Mouse (Mus musculus) urinary bladder, adult 2 months (tissue): ENCODE results near the gene Ldlr. TPM values are rescaled to one million over a fixed set of nuclear protein-coding genes. Genes with fewer than 3 reads are reported as not detected.
"Not testable (repeated sequence)": the region's sequence is repeated elsewhere in the genome, so short reads cannot be mapped to it uniquely, and the experiment has no call there.

ENCODE experiments used
- DNase-seq: peaks from one replicate; pipeline ENCODE4 v3.0.0; 2022; ENCODE audit warnings: low spot score
- polyA plus RNA-seq: library from polyadenylated mRNA; depleted of rRNA; stranded (reverse); fragments of >200 nt; gene quantifications from 2 replicates; pipeline ENCODE4 v1.2.3, GENCODE M21; 2012; rRNA removed

The Ldlr gene
- polyA plus RNA-seq, result 29.2 and 35.7 TPM in 2 replicates

DNA sequence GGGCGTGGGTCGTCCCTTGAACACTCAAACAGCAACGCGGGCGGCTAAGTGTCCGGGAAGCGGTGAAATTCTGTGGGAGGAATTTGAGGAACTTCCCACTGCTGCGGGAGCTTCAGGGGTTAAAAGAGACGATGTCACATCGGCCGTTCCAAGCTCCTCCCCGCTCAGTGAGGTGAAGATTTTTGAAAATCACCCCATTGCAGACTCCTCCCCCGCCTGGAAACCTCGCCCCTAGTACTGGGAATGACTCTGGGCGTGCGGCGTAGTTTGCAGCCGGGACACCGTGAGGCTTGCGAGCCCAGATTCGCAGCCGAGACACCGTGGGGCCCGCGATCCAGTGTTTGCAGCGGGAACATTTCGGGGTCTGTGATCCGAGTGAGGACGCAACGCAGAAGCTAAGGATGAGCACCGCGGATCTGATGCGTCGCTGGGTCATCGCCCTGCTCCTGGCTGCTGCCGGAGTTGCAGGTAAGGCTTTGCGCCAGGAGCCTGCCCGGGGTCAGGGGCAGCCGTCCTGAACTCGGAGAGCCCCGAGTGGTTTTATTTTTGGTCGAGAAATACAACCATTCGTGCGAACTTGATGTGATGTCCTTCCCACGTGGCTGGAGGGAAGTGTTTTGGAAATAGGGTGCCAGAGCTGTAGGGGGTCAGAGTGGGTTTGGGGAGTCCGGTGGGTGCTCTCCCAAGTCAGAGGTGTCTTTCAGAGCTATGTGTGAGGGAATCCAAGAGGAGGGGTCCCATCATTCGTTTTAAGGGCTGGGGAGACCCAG lies at the start of gene Ldlr:
TSS of gene Ldlr (plus strand) at position 107 of the 770 bp plus-strand sequence.
- peak; percentile 83 for DNase-seq

DNA sequence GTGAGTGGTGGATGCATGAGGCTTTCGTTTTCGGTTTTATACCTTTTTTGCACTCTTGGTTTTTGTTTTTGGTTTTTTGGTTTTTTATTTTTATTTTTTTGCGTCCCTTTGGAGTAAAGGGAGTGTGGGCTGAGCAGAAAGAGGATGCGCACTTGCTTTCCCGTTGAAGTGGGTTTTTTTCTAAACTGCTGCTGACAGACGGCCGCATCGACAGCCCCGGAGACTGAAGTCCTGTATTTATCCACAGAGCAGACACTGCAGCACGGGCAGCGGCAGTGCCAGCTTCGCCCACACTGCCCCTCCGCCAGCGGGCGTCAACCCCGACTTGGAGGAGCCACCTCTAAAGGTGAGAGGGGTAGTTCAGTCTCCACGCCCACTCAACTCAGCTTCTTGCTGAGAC lies 45.6 kb upstream of the Ldlr start:
- no peak for DNase-seq

DNA sequence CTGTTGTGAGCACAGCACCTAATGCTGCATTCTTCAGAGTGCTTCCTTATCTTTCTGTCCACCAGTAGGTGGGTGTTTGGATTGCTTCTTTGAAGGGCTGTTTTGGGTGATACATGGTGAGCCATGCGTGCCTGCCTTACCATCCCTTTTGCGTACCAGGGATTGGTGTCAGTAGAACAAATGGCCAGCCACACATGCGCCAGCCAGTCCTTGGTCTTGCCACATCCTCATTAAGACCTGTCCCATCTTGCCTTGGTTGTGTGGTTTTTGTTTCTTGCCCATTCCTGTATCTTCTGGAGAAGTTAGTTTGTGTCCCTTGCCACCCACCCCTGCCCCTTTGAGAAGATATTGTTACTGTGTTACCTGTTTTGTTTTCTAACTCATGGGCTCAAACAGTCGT lies 42.8 kb upstream of the Ldlr start:
- DNase-seq, result no peak

DNA sequence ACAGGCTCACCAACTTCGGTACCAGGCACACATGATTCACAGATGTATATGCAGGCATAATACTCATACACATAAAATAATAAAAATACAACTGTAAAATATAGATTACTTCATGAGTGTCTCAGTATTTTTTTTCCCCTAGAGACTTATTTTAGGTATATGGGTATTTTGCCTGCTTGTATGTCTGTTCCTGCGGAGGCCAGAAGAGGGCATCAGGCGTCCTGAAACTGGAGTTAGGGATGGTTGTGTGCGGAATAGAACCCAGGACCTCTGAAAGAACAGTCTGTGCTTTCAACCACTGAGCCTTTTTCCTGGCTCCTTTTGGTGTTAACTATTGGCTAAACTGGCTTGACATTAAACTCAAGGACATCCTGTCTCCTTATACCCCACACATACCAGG lies 40.5 kb upstream of the Ldlr start:
- DNase-seq, result no peak

DNA sequence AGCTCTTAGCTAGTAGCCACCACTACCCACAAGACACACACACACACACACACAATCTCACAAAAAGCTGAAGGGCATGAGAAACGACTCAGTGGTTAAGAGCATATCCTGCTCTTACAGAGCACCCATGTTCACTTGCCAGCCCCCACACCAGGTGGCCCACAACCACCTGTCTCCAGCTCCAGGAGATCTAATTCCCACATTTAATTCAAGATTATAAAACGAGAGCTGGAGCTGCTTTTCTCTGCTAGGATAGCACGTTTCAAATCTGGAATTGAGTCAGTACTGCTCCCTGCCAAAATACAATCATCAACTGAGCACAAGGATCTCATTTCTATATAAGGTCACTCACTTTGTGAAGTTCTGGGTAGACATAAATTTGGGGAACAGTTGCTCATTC lies 39.4 kb upstream of the Ldlr start:
- no peak for DNase-seq

DNA sequence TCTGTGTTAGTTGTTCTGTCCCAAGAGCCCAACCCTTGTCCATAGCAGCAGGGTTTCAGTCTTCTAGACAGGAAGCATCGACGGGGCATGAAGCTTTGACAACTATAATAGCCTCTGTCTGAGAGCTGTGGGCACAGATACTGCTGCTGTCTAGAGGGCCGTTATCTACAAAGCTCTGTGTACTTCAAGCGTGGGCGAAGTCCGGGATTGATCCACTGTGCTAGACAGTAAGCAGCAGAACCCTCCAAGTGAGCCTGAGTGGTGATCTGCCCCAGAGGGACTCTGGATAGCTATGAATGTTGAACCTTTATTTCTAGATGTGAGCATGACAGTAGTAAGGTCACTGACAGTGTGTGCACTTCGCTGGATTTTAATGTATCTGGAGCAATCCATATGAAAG lies 34.7 kb upstream of the Ldlr start:
- no peak for DNase-seq

DNA sequence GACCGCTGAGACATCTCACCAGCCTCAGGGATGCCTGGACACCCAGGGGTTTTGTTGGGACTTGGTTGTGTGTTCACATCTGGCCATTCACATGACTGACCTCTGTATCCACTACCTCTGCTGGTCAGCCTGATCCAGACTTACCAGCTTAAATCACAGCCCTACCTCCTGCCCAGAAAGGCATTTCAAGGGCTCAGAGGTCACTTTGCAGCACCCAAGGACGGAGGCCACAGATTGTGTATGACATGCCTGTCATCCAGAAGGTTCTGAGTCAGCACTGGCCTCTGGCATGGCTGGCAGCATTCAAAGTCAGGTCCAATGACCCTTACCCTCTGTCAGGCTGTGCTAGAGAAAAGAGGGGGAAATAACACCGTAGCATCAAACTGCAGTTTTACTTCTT lies 33.3 kb upstream of the Ldlr start:
- DNase-seq, result no peak

DNA sequence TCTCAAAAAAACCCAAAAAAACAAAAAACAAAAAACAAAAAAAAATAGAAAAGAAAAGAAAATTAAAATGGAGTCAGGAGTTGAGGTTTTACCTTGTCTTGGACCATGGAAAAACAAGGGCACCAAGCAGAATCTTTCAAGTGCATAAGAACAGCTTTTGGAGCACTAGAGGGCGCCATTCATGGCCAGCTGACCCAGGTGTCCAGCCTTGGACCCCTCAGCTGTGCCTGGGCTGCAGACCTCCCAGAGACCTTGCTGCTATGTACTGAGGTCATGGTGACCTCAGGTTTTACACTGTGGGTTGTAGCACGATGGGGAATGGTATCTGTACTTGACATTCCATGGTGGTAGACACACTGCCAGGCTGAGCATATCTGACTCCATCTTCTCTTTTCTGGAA lies 31.4 kb upstream of the Ldlr start:
- DNase-seq, result no peak

DNA sequence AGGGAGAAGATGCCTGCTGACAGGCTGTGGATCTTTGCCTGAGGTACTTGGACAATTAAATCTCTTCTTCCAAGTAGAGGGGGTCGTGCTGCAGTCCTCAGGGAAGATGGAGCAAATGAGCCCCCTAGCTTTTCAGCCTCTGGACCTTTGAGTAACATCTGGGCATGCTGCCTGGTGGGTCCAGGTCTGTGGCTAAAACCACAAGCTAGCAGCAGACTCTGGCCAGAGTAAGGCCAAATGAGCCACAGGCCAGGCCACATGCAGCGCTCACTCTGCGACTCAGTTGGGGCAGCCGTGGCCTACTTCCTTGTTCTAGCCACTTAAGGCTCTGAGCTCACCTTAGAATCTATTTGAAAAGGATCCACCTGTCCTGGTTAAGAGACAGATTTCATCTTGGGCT lies 30.8 kb upstream of the Ldlr start:
- no peak for DNase-seq

DNA sequence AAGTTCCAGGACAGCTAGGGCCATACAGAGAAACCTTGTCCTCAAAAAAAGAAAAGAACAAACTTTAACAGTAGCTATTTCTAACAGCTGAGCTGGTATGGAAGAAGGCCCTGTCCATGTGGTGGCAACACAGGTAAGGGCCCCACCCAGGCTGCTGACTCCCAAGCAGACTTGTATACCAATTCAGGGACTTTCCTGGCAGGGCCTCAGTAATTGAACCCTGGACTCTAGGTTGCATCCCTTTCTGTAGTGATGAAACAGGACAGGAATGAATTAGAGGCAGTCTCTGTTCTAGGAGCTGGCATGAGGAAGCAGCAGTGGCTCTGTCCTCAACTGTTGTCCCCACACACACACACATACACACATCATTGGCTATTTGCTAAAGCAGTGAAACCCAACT lies 29.2 kb upstream of the Ldlr start:
- DNase-seq, result no peak

DNA sequence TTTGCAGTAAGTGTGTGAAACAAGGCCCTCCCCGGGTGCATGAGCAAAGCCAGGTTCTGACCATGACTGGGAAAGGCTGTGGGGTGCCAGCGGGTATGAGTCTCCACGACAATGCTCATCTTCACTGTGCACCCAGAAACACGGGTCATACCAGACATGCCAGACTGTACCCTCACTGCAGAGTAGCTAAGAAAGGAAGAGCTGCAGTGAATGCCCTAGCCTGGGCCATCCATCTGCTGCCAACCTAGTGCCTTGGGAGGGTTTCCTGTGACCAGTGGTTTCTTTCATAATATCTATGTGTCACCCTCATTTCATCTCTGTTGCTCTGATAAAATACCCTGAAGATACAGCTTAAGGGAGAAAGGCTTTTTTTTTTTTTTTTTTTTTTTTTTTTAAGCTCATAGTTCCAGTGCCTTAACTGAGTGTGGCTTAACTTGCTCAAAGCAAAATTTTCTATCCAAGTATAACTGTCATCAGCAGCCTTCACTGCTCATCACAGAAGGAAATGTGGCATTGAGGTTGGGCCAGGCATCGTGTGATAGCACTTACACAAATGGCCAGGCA lies 28.0 kb upstream of the Ldlr start:
- DNase-seq, result no peak

DNA sequence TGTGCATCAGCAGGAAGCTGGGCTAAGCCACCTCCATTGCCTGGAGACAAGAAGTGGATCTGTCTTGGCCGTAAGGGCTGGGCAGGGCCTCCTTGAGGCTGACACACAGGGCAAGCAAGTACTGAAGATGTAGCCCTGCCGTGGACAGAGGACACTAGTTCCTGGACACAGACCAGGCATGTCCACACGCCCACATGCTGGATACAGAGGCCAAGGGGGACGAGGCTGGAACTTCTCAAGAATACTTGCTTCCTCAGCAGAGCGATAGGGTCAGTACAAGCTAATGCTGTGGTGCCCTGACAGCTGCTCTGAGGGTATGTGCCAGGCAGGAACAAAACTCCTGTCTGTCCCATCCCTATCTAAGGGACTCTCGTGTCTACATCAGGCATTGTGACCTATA lies 26.2 kb upstream of the Ldlr start:
- DNase-seq, result no peak

DNA sequence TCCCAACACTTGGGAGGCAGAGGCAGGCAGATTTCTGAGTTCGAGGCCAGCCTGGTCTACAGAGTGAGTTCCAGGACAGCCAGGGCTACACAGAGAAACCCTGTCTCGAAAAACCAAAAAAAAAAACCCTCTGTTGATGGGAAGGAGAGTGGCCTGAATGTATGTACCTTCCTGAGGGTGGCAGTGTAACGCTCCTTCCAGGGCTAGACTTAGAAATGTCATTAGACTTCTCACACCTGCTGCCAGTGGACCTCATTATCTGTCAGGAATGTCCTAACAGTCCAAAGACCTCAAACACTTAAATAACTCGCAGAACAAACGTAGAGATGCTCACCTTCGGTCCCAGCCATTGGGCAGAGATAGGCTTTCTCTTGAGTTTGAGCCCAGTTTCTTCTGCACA lies 24.0 kb upstream of the Ldlr start:
- not testable (repeated sequence) for DNase-seq

DNA sequence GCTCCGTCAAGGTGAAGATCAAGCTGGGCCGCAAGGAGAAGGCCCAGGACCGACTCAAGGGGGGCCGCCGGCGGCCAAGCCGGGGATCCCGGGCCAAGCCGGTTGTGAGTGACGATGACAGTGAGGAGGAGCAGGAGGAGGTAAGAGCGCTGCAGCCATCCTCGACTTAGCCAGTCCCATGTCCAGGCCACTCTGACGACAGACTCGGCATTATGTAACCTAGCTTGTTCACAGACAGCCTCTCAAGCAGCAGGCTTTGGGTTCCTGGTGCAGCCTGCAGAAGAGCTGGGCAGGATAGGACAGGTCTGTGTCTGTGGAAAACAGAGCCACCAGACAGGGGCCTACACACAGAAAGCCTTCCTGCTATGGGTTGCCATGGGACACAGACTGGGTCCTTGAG lies 22.2 kb upstream of the Ldlr start:
- DNase-seq, result no peak

DNA sequence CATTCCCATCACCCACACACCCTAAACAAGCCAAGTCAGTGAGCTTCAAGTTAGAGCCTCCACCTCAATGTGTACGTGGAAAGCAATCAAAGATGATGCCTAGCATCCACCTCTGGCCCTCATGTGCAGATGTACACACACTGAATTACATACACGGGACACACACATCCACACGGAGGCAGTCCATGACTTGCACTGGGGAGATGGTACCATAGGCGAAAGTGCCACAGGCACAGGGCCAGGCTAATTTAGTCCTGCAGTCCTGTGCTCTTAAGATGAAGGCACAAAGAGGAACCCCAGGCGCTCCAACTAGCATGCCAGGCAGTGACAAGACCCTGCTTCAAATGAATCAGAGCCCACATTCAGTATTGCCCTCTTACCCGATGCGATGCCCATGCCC lies 19.8 kb upstream of the Ldlr start:
- DNase-seq, result no peak

DNA sequence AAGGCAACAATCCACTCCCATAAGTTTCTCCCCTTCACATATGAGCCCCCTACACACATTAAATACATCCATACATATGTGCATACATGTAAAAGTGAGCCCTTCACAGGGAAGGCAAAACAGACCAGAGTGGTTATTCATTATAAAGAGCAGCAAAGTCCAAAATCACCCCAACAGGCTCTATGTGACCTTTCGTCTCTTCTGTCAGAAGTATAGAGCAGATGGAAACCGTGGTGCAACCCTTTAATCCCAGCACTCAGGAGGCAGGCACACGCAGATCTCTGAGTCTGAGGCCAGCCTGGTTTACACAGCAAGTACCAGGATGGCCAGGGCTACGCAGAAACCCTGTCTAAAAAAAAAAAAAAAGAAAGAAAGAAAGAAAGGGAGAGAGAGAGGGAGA lies 17.2 kb upstream of the Ldlr start:
- no peak for DNase-seq

DNA sequence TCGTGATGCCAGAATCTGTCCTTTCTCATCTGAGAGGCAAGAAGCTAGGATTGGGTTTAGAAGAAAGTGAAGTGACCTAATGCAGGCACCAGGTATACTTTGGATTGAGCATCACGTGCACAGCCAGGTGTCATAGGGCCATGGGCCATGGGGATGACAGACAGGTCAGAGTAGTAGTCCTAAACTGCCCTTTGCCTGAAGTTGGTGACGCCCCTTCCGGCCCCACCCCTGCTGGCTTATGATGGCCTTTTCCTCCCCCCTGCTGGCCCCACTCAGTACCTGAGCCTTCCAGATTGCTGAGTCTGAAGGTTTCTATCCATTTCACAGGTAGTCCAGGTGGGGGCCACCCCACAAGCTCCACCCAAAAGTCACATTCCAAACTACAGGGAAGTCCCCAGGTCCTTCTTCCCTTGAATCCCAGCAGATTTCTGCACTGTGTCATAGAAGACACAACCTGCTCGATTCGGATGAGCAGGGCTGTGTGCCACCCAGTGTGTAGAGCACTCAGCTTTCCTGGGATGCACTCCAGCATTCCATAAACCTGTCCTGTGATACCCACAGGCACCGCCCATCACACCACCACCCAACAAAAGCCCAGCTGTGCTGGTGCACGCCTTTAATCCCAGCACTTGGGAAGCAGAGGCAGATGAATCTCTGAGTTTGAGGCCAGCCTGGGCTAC lies 16.6 kb upstream of the Ldlr start:
- DNase-seq, result no peak

DNA sequence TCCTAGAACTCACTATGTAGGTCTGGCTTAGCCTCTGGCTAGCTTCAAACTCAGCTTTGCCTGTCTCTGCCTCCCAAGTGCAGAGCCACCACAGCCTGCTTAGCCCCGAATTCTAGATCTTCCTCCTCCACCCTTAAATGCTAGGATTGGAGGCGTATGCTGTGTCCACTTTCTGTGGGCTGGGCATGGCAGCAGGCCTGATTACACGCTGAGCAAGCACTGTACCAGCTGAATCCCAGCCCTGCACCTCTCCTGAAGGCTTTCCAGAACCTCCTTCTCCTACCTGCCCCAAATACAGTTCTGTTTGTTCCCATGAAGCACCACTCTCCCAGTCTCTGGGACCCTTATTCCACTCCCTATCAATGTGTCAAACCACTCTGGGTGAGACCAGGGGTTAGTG lies 13.9 kb upstream of the Ldlr start:
- DNase-seq, result no peak

DNA sequence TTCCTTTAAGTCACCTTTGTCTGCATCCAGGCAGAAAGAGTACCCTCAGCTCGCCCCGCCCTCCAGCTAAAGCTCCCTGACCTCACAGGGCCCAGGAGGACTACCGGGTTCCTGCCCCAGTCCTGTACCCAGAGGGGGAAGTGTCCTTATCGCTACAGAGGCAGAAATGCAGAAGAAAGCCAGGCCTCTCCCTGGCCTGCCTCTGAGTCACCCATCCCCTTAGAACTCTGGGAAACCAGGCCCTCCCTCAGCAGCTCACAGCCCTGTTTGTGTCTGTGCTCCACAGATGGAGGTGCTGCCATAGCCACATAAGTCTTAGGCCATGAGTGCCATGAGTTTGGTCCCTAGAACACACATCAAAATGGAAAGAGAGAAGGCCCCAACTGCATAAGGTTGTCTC lies 8.0 kb upstream of the Ldlr start:
- no peak for DNase-seq

DNA sequence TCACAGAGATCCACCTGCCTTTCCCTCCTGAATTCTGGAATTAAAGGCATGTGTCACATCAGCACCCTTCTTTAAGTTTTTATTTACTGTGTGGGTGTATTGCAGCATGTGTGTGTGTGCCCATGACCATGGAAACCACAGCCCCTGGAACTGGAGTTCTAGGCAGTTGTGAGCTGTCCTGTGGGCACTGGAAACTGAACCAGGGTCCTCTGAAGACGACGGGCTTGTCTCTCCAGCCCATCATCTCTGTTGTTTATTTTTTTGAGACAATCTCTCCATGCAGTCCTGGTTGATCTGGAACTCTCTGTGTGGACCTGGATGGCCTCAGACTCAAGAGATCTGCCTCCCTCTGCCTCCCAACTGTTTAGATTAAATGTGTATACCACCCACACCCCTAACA lies 6.3 kb upstream of the Ldlr start:
- DNase-seq, result no peak

DNA sequence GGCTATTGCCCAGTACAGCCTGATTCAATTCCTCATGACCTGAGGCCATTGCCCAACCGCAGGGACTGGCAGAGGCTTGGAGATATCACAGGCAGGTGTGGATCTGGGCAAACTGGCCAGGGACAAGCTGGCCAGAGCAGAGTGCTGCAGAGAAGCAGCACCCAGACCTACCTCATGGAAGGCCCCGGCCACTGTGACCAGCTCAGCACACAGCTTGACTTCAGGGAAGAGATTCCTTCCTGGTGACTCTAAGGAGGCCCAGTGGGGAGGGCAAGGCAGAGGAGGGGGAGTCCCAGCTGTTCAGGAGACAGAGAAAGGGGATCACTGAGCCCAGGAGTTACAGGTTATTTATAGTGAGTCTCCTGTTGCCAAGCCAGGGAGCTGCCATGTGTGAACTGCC lies 2.2 kb upstream of the Ldlr start:
- no peak for DNase-seq

DNA sequence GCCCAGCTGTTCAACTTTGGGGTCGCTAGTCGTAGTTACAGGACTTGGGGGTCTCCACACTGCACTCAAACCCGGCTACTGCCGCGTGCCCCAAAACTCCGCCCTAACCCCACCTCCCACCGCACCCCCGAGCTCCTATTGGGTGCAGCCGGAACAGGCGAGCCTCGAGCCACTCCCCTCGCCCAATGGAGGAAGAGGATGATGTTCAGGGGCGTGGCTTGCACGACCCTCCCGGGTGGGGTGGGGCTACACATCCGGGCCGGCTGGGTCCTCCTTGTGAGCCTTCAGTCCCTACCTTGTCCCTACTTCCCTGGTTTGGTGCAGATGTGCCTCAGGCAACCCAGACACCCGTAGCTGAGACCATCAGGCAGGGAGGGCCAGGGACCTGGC lies 859 bp downstream of the Ldlr start:
- peak; percentile 77 for DNase-seq
